Mouse (Mus musculus): ENCODE results near the gene Prdx5. TPM values are rescaled to one million over a fixed set of nuclear protein-coding genes. Genes with fewer than 3 reads are reported as not detected.

Gene Prdx5
- total and polyA plus RNA-seq, 3 experiments: 74.8 to 137 (median 83.5) TPM

- peaks cover 15 to 46% of the 10 kb centered on the region in 2 experiments for H3K36me3 ChIP-seq (replicated peaks in 1 of 2; ENCODE audit: control insufficient read depth in 1 of 2, insufficient read depth in 1 of 2, low read length in 1 of 2)
- in situ Hi-C loops (cut with MboI; ENCODE audit: low pct_ligation_motif_present, low pct_unique_long_range_greater_than_20kb, low sequenced_read_pairs) (no loop called here), dilution Hi-C loops (cut with MboI; ENCODE audit: extremely low pct_ligation_motif_present, extremely low pct_unique_long_range_greater_than_20kb, low sequenced_read_pairs) (no loop called here)
- H3K4me1 ChIP-seq (ENCODE audit: control insufficient read depth in 1 of 2, insufficient read depth in 2 of 2): peaks cover 4 to 17% of the 10 kb centered on the region in 2 experiments; a peak in 3 of 4 replicates
- no peak overlapping the region for H3K9ac ChIP-seq (ENCODE audit: insufficient read depth, low read depth)
- DNase-seq (ENCODE audit: extremely low read depth): no peak
- H3K27ac ChIP-seq (ENCODE audit: insufficient read depth, low read depth): no peak overlapping the region
- H3K79me2 ChIP-seq (replicated peaks; ENCODE audit: control insufficient read depth, extremely low read depth, insufficient read depth, poor library complexity, severe bottlenecking): peaks cover 17% of the 10 kb centered on the region
- no peaks in the 10 kb centered on the region for H3K9me3 ChIP-seq (replicated peaks; ENCODE audit: low read length)
- H3K4me3 ChIP-seq (replicated peaks in 1 of 3; ENCODE audit: low read depth in 2 of 3, low read length in 2 of 3, poor library complexity in 1 of 3): no peak overlapping the region
- TF ChIP-seq GABPA (IDR thresholded peaks at IDR 0.05; ENCODE audit: insufficient replicate concordance, low read depth, low read length) (no peak), MEF2A (IDR thresholded peaks at IDR 0.05; ENCODE audit: borderline replicate concordance, low read depth, low read length) (no peak), KAT2A (IDR thresholded peaks at IDR 0.05; ENCODE audit: insufficient replicate concordance, low read length) (no peak), CHD1 (IDR thresholded peaks at IDR 0.05; ENCODE audit: low read depth, low read length) (no peak), IRF4 (IDR thresholded peaks at IDR 0.05; ENCODE audit: low read depth, low read length) (no peak)
- H3K4me2 ChIP-seq (ENCODE audit: insufficient read depth, low read depth, poor library complexity, severe bottlenecking): no peak overlapping the region
- no peaks in the 10 kb centered on the region for H3K27me3 ChIP-seq (replicated peaks)
Measured at GRCm38 (mm10) chr19:6905498-6906159, 4.3 kb downstream of the Prdx5 start.

DNA sequence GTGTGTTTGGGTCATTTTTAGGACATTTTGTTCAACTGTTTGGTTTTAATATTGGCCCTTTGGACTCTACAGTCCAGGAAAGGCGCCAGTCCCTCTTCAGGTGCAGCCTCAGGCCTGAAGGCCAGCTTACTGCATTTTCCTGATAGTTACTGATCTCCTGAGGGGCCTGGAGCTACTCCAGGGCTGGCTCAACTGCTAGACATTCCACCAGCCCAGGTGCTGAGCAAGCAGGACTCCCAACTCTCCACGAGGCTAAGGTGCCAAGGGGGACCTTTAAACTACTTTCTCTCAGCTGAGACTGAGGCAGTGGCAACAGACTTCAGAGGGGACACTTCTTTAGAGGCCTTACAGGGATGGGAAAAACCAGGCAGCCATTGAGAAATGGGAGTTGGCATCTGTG is 5.1 kb downstream of the Prdx5 start:
- peaks cover 4 to 17% of the 10 kb centered on the region in 2 experiments; a peak in 3 of 4 replicates for H3K4me1 ChIP-seq (ENCODE audit: control insufficient read depth in 1 of 2, insufficient read depth in 2 of 2)

GRCm38 (mm10) chr19:6903031-6903430 is 6.9 kb downstream of the Prdx5 start:
- Histone ChIP-seq H3K27ac (ENCODE audit: insufficient read depth, low read depth) (no peak overlapping the region), H3K9ac (ENCODE audit: insufficient read depth, low read depth) (no peak overlapping the region), H3K4me3 (replicated peaks in 1 of 3; ENCODE audit: low read depth in 2 of 3, low read length in 2 of 3, poor library complexity in 1 of 3) (no peak overlapping the region), H3K36me3 (replicated peaks in 1 of 2; ENCODE audit: control insufficient read depth in 1 of 2, insufficient read depth in 1 of 2, low read length in 1 of 2) (peaks cover 17 to 44% of the 10 kb centered on the region in 2 experiments), H3K27me3 (replicated peaks) (no peaks in the 10 kb centered on the region), H3K79me2 (replicated peaks; ENCODE audit: control insufficient read depth, extremely low read depth, insufficient read depth, poor library complexity, severe bottlenecking) (peaks cover 3% of the 10 kb centered on the region), H3K4me1 (ENCODE audit: control insufficient read depth in 1 of 2, insufficient read depth in 2 of 2) (peaks cover 2 to 8% of the 10 kb centered on the region in 2 experiments; a peak in 3 of 4 replicates), H3K9me3 (replicated peaks; ENCODE audit: low read length) (peaks cover 6% of the 10 kb centered on the region), H3K4me2 (ENCODE audit: insufficient read depth, low read depth, poor library complexity, severe bottlenecking) (no peak overlapping the region)
- DNase-seq (ENCODE audit: extremely low read depth): no peak
- in situ Hi-C loops (cut with MboI; ENCODE audit: low pct_ligation_motif_present, low pct_unique_long_range_greater_than_20kb, low sequenced_read_pairs): no loop called here
- dilution Hi-C loops (cut with MboI; ENCODE audit: extremely low pct_ligation_motif_present, extremely low pct_unique_long_range_greater_than_20kb, low sequenced_read_pairs): no loop called here
- TF ChIP-seq EP300 (IDR thresholded peaks at IDR 0.05; ENCODE audit: low read length) (no peak), ZMIZ1 (IDR thresholded peaks at IDR 0.05; ENCODE audit: low read depth, low read length) (no peak), MEF2A (IDR thresholded peaks at IDR 0.05; ENCODE audit: borderline replicate concordance, low read depth, low read length) (no peak), CHD2 (IDR thresholded peaks at IDR 0.05; ENCODE audit: low read length) (no peak), POLR2A (IDR thresholded peaks at IDR 0.05; ENCODE audit: low read depth, low read length) (no peak), MXI1 (IDR thresholded peaks at IDR 0.05; ENCODE audit: low read depth, low read length) (no peak), BHLHE40 (IDR thresholded peaks at IDR 0.05; ENCODE audit: low read depth, low read length) (no peak), JUN (IDR thresholded peaks at IDR 0.05; ENCODE audit: insufficient read depth, low read depth, low read length) (no peak), NRF1 (IDR thresholded peaks at IDR 0.05; ENCODE audit: low read depth, low read length) (no peak), RCOR1 (conservative IDR thresholded peaks at IDR 0.05; ENCODE audit: low read depth, low read length) (no peak), ZNF384 (IDR thresholded peaks at IDR 0.05; ENCODE audit: low read depth, low read length) (no peak), PAX5 (IDR thresholded peaks at IDR 0.05; ENCODE audit: low read length) (no peak), ZKSCAN1 (IDR thresholded peaks at IDR 0.05; ENCODE audit: borderline replicate concordance, low read depth, low read length) (no peak), SIN3A (IDR thresholded peaks at IDR 0.05; ENCODE audit: low read length) (no peak), JUND (conservative IDR thresholded peaks at IDR 0.05; ENCODE audit: low read depth, low read length) (no peak), GABPA (IDR thresholded peaks at IDR 0.05; ENCODE audit: insufficient replicate concordance, low read depth, low read length) (no peak), MAZ (IDR thresholded peaks at IDR 0.05; ENCODE audit: low read depth, low read length) (no peak), KAT2A (IDR thresholded peaks at IDR 0.05; ENCODE audit: insufficient replicate concordance, low read length) (no peak)

More for the DNA sequence above, 5.1 kb downstream of the Prdx5 start:
- Histone ChIP-seq H3K4me3 (replicated peaks in 1 of 3; ENCODE audit: low read depth in 2 of 3, low read length in 2 of 3, poor library complexity in 1 of 3) (no peak overlapping the region), H3K9ac (ENCODE audit: insufficient read depth, low read depth) (no peak overlapping the region), H3K79me2 (replicated peaks; ENCODE audit: control insufficient read depth, extremely low read depth, insufficient read depth, poor library complexity, severe bottlenecking) (peaks cover 15% of the 10 kb centered on the region), H3K27ac (ENCODE audit: insufficient read depth, low read depth) (no peak overlapping the region), H3K9me3 (replicated peaks; ENCODE audit: low read length) (peaks cover 4% of the 10 kb centered on the region), H3K36me3 (replicated peaks in 1 of 2; ENCODE audit: control insufficient read depth in 1 of 2, insufficient read depth in 1 of 2, low read length in 1 of 2) (peaks cover 15 to 44% of the 10 kb centered on the region in 2 experiments), H3K4me2 (ENCODE audit: insufficient read depth, low read depth, poor library complexity, severe bottlenecking) (no peak overlapping the region), H3K27me3 (replicated peaks) (no peaks in the 10 kb centered on the region)
- dilution Hi-C loops (cut with MboI; ENCODE audit: extremely low pct_ligation_motif_present, extremely low pct_unique_long_range_greater_than_20kb, low sequenced_read_pairs): no loop called here
- no peak for TF ChIP-seq MAZ (IDR thresholded peaks at IDR 0.05; ENCODE audit: low read depth, low read length)
- TF ChIP-seq EP300 (IDR thresholded peaks at IDR 0.05; ENCODE audit: low read length): no peak
- no peak for TF ChIP-seq RCOR1 (conservative IDR thresholded peaks at IDR 0.05; ENCODE audit: low read depth, low read length)
- TF ChIP-seq MAX (IDR thresholded peaks at IDR 0.05; ENCODE audit: low read length): no peak
- no peak for TF ChIP-seq NRF1 (IDR thresholded peaks at IDR 0.05; ENCODE audit: low read depth, low read length)
- TF ChIP-seq E2F4 (IDR thresholded peaks at IDR 0.05; ENCODE audit: insufficient replicate concordance, low read depth, low read length): no peak
- no peak for TF ChIP-seq BHLHE40 (IDR thresholded peaks at IDR 0.05; ENCODE audit: low read depth, low read length)
- TF ChIP-seq MYC (IDR thresholded peaks at IDR 0.05; ENCODE audit: low read depth, low read length): no peak
- no peak for TF ChIP-seq ETS1 (conservative IDR thresholded peaks at IDR 0.05; ENCODE audit: low read depth, low read length)
- no peak for TF ChIP-seq JUN (IDR thresholded peaks at IDR 0.05; ENCODE audit: insufficient read depth, low read depth, low read length)
- TF ChIP-seq ZMIZ1 (IDR thresholded peaks at IDR 0.05; ENCODE audit: low read depth, low read length): no peak
- no peak for TF ChIP-seq ELF1 (IDR thresholded peaks at IDR 0.05; ENCODE audit: low read depth, low read length)
- no peak for TF ChIP-seq CHD2 (IDR thresholded peaks at IDR 0.05; ENCODE audit: low read length)
- no peak for TF ChIP-seq POLR2AphosphoS2 (IDR thresholded peaks at IDR 0.05; ENCODE audit: low read depth, low read length)
- DNase-seq (ENCODE audit: extremely low read depth): no peak
- in situ Hi-C loops (cut with MboI; ENCODE audit: low pct_ligation_motif_present, low pct_unique_long_range_greater_than_20kb, low sequenced_read_pairs): no loop called here
